Mouse (Mus musculus) urinary bladder, postnatal 4 days (tissue): Measurements from ENCODE around the gene Atp10a.

Experiments
- DNase-seq, 2 experiments: peaks; one replicate each; pipeline ENCODE4 v3.0.0; 2021 to 2022; ENCODE audit warnings: low spot score in 2 of 2

The Atp10a gene

DNA sequence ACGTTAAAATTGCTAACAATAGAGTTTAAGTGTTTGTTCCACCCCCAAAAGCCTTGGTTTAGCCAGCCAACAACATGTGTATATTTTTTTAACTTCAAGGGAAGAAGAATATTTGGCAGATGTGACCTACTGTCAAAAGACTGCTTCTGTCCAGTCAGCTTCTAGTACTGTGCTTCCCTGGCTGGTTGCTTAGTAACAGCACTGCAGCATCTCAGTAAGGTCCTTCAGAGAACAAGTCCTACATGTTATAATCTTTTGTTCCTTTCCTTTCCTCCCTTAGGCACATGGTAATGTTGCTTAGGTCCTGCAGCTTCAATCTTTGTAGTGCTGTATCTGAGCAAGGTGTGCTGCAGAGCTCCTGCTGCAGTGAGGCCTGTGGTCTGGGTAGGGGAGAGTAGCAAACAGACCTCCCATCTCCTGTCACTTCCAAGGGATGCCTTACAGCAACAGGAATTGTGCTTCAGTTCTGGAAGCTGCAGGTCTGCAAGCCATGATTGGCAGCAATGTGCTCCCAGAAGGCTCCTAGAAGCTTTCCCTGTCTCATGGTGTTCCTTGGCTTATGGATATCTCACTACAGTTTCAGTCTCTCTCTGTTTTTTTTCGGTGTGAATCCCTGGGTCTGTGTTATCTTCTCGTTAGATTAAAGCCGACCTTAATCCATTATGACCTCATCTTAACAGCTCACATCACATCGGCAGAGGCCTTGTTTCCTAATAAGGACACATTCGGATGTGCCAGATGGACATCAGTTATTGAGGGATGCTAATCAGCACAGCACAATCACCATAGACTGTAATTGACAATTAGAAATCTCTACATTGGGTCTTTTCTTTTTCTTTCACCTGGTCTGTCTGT lies 34.3 kb downstream of the Atp10a start:
- no peak for DNase-seq

DNA sequence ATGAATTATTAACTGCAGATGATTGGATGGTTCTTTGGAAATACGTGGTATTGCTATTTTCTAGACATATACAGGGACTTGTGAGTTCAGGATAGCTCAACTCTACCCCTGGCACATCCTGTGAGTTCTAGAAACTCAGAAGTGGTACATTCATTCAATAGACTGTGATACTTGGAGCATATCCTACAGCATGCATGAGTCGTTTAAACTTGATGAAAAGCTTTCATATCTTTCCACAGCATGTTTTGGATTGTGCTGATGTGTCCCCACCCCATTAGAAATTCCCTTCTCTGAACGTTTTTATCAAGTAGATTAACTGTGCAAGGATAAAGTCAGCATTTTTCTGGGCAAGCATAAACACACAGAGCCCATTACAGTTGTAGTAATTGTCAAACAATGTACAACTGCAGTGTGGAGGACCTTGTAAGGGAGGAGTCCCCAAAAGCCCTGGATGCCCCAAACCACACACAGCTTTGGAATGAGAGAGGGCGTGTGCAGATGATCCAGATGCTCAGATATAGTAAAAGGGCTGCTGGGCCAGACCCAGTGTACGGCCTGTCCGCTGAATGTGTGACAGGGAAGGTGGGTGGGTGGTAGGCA lies 35.1 kb downstream of the Atp10a start:
- DNase-seq: peak in 1 of 2 experiments; percentile 21

DNA sequence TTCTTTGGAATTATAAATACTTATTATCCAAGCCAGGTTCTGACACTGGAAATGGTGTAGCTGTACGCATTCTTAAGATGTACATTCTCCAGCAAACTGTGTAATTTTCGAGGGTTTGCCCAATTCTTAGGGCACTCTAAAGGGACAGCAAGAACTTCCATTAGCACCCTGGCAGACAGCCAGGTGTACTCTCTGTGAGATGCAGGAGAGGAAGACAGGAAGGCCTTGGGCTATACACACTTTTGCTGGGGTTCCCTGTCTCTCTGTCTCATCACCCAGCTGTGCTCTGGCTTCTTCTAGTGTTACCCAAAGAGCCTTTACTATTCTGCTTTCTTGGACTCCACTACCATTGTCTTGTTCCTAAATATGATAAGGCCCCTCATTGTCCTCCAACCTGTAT lies 36.7 kb downstream of the Atp10a start:
- no peak for DNase-seq

DNA sequence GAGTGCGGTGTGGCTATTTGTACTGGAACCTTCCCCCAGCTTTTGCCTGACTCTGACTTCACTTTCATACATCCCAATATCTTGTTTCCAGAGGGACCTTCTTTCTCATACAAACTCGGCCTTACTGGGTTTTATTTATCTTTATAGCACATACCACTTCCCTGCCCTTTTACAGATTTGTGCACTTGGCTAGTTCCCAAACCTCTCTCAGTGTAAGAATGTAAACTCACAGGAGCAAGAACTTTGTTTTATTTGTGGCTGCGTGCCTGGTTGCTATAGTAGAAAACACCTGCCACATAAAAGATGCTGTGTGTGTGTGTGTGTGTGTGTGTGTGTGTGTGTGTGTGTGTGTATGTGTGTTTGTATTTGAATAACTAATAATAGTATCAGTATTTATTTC lies 37.4 kb downstream of the Atp10a start:
- DNase-seq: no peak

DNA sequence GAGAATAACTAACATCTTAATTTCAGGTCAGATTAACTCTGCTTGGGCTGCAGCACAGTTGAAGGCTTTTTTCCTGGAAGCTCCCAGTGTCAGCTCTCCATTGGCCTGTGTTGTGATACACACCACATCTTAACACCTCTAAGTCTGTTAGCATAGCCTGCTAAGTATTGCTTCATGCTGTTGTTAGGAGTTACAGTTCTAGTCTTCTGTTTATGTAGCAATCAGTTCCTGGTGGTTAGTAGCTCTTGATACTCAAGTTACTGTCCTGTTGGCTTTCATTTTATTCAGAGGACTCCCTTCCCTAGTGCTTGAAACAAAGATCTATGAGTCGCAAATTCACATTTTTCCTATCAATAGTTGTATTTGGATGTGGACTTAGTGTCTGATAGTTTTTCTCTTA lies 39.7 kb downstream of the Atp10a start:
- DNase-seq: no peak

DNA sequence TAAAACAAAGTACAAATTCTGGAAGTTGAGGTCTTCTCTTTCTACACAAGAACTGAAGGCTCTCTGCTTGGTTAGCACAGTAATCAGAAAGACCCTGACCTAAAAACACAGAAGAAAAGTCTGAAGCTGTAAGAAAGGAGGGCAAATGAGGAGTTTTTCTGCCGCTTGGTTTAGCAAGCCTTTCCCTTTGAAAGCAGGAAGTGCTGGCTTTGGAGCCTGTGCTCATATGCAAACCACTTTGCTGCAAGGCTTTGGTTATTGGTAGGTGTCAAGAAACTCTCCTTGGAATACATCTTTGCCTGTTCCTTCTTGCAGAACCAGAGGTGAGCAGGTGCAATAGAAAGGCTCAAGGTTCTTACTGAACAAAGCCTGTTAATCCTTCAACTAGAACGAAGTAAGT lies 41.1 kb downstream of the Atp10a start:
- no peak for DNase-seq

DNA sequence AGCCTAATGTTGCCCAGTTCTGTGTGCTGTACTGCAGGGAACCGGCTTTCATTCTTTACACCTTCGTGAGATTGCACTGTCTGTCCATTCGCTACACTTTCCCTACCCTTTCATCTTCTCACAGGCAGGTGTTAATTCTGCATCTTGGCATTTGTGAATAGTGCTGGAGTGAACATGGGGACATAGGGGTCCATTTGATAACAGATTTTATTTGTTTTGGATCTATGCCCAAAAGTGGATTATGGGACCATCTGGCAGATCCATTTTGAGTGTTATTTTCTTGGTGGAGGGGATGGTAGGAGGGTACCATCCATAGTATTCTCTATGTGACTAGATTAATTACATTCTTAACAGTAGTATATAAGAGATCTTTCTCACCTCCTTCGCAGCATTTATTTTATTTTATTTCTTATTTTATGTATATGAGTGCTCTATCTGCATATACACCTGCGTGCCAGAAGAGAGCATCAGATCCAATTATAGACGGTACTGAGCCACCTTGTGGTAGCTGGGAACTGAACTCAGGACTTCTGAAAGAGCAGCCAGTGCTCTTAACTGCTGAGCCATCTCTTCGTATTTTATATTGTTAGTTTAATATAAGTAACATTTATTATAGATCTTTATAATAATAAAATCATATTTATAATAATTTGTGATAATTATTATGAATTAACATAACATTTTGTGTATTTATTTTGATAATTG lies 42.9 kb downstream of the Atp10a start:
- DNase-seq: no peak

DNA sequence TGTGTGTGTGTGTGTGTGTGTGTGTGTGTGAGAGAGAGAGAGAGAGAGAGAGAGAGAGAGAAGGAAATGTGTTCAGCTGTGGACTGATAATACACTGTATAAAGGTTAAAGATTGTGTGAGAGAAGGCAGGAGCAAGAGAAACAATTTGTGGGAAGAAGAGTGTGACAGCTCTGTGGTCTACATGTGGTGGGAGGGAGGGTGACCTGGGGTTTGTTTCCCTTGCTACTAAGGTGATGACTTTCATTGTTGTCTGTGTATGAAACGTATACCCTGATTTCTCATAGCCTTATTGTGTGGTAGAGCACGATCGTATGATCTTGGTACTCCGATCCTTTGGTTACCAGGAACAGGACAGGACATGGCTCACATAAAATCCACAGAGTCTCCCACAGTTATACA lies 45.3 kb downstream of the Atp10a start:
- no peak for DNase-seq

DNA sequence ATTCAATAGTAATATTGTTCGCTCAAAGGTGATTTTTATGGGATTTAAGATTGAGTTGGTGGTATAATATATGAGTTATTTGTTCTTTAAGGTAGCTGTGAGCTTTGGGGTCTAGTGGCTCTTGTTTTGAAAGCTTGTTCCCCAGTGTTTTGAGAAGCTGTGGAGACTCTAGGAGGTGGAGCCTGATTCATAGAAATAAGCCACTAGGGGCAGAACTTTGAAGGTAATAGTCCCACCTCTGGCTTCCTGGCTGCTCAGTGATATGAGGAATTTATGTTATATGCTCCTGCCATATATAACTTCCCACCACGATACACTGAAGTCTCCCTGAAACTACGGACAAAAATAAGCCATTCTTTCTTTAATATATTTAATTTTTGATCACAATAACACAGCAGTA lies 49.2 kb downstream of the Atp10a start:
- no peak for DNase-seq

DNA sequence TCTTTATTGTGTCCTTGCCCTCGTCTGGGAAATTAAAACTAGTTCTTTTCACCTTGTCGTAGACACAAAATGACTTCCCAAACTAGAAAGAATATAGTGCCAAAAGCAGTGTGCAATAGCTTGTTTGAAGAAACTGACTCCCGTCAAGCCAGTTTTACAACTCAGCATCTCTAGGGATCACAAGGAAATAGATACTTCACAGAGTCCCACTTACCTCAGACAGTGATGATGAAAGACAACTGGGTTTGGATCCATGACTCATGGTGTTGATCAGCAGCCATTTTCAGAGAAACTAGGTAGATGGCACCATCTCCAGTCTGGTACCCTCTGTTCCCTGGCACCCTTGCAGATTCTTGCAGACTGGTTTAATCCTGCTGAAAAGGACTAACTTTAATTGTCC lies 53.3 kb downstream of the Atp10a start:
- DNase-seq: no peak

DNA sequence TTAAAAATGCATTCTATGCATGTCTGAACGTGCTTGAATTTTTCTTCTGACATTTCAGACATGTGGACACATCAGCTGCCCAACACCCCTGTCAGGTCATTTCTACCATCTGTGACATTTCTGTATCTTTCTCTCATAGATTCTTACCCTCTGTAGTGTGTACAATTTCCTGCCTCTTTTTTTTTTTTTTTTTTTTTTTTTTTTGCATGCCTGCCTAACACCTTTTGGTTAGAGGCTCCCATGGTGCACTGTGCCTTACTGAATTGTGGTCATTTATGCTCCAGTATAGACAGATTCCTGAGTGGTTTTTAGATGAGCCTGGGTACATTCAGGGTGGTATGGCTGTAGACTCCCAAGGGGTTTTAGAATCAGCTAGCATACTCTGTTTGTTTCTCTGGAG lies 54.3 kb downstream of the Atp10a start:
- DNase-seq: no peak

DNA sequence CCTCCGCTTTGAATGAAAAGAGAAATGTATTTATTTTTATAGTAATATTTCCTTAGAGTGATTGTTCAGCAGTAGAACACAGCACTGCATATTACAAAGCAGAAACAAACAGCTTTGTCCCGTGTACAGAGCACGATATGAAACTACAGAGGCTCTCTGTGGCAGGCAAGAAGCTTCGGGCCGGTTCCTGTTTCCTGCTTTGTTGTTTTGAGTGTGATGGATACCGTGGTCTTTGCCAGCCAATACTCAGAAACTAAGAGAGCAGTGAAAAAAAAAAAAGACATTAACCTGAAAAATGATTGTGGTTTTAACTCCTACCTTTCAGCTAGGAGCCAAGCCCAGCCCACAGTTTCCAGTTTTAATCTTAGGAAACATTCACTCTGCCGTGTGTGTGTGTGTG lies 55.8 kb downstream of the Atp10a start:
- DNase-seq: no peak

DNA sequence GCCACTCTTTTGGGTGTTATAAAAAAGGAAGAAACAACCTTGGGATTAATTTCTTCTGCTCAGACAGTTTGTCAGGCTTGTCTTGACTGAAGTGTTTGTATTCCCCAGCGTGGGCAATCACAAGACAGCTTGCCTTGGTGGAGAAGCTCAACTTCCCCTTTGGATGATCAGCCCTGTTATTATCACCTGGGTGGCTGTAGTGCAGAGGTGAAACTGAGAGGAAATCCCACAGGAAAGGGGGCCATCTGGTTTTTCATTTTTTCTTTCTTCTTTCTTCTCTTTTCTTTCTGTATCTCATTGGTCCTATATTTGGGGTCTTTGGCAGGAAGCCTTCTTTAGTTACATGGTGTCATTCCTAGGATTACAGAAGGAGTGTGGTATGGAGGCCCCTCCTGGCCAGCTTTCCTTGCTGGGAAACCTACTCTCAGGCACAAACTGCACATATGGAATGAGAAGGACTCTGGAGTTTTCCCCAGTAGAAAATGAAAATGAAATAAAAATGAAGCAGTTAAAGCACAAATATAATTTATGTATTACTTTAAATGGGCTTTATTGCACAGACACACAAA lies 59.7 kb downstream of the Atp10a start:
- DNase-seq: no peak

DNA sequence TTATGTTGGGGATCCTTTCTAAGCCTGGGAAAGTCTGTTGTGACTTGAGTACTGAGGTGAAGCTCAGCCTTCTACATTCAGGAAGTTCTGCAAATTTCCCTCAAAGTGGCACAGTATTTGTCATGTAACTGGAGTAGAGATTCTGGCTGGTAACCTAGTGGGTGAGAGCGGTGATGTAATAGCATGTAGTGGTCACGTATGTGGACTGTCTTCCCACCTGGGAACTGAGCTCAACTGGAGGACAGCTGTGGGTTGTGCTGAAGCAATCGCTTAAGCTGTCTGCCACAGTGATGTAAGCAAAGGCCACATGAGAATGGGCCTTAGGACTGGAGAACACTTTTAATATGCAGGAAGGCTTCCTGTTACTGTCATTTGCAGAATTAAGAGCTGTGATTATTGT lies 60.7 kb downstream of the Atp10a start:
- DNase-seq: no peak

DNA sequence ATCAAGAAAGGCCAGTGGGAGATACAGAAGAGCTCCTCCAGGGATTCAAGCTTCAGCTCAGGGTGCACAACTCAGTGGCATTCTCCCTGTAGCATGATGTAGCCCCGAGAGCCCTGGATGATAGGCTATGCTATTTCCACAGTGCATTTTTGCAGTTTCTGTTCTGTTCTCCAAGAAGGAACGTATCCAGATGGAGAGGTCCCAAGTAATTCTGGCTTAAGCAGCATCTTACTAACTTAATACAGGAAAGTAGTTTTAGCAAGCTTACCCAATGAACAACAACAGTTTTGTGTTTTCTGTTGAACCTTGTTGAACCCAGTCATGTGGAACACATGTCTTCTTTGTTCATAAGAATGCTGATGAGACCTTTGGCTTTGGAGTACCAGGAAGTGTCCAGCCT lies 62.6 kb downstream of the Atp10a start:
- DNase-seq: no peak

DNA sequence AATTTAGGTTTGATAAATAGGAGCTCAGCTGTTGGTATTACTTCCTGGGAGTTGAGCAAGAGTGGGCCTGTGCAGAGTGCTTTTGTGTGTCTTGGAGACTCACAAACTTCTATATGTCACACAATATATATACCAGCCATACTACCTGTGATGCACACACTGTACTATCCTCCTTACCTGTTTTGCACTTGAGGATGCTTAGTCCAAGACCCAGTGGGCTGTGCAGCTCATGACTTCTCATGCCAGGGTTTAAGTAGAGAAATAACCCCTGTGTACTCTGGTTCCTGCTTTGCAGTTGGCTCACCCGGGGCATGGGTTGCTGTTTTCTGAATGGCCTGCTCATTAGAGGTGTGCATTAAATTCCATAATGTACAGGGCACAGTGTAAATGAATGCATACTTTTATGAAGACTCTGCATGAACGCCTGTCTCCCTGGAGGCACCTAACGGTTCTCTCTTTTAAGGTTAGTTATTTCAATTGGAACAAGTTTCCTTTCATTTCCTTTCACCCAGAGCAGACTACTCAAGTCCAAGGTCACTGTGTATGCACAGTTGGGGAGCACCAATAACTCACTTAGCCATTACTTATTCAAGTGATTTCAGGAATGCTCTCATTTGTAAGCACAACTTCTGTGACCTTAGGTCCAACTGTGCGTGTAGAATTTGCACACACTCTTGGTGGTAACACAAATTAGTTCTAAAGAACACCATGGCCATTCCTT lies 63.4 kb downstream of the Atp10a start:
- no peak for DNase-seq

DNA sequence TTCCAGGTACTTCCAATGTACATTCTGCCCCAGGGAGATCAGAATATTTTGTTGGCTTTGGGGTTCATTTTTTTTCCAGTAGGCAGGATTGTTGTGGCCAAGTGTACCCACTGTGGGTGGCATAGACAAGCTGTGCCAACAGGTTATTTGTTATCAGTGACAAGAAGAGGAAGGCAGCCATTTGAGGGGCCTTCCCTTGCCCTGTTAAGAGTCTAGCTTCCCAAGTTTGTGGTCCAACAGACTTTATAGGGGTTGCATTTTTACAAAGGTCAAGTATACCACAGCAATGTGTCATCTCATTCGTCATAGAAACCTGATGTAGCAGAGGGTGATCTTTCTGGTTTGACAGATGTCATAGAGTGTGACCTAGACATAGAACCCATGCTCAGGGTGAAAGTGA lies 66.3 kb downstream of the Atp10a start:
- no peak for DNase-seq

DNA sequence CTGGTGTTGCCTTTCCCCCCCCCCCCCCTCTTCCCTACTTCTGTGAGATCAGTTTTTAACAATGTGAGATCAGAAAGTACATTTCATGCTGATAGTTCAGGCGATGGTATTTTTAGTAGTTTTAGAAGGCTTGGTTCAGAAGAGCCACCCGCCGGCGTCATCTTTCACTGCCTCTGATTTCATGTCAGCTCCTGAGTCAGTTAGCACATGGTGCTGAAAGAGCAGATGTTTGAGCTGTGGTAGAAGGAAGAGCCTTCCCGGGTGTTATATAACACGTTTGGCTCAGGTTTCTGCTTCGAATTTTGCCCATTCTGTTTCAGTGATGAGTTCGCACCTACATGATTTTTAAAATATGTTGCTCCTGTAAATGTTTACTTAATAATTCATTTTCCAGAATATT lies 74.2 kb downstream of the Atp10a start:
- DNase-seq: no peak

DNA sequence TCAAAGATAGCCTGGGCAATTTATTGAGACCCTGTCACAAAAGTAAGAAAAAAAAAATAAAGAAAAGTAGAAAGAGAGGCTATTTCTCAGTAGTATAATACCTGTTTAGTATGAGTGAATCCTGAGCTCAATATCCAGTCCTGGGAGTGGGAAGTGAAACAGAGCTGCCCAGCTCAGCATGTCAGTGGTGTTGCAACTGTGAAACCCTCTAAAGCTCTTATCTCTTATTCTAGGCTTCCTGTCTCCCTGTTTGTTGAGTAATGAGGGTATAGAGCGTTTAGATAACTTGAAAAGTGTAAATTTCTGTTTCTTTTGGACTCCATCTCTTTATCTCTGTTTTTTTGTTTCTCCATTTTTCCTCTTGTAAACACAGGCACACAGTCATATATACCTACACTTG lies 74.9 kb downstream of the Atp10a start:
- DNase-seq: no peak

DNA sequence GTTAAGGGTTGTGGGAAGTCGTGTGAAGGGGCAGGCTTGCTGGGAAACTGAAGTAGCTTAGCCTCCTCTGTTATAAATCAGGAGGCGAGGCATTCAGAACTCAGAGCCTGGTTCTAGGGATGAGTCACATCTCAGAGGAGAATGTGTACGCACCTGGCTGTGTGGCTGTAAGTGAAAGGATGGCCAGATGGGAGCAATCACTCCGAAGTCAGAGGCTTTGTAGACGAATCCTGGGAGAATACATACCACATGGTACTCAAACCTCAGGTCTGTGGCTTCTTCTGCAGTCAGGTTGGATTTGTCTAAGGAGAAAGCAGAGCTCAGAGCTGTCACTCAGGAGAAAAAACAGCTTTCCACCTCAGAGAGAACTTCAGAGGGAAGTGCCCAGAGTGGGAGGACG lies 76.4 kb downstream of the Atp10a start:
- DNase-seq: no peak

DNA sequence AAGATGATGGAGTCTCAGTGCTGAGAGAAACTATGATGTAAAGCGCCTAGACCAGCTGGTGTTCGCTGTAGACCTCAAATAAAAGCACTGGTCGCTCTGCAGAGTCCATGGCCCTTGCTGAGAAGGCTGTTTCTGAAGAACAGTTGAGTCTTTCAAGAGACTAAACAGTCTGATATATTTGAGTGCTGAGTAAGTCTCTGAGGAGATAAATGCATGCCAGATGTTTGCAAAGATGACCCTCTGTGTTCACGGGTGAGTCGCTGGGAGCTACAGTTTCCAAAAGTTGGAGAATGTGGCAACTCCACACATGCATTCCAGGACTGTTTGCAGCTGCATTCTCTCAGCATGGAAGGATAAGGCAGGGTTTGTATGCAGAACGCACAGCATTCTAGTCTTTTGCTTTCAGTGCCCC lies 77.5 kb downstream of the Atp10a start:
- DNase-seq: no peak
